Mouse (Mus musculus) megakaryocyte, embryonic 14.5 days (primary cell): ENCODE data around the gene Ugcg.

Source experiments
- FLI1 ChIP-seq: IDR thresholded peaks from 2 replicates; pipeline ENCODE4 v1.6.1; 2012; ENCODE audit warnings: low read length, inconsistent platforms, mixed read lengths
- GATA1 ChIP-seq: IDR thresholded peaks from 3 replicates; pipeline ENCODE4 v1.6.1; 2012; ENCODE audit warnings: mixed read lengths, low read length, inconsistent platforms, borderline replicate concordance

- TF ChIP-seq GATA1 (no peak), FLI1 (no peak)
These were observed 58.5 kb downstream of the Ugcg start for GRCm38 (mm10) chr4:59247545-59247944.
